Mouse (Mus musculus) cerebellum, postnatal 10 days (tissue): ENCODE measurements at regions not wholly inside any gene's neighbourhood (a gene's known extent, or its start where the extent isn't known, plus 50 kb on each side); places are given as distances from the start of the nearest gene placed in this dataset.
A peak's percentile ranks its signal among the peaks of the same experiment; 100 is the strongest.

Experiments used
- DNase-seq, 2 experiments: peaks; one replicate each; pipeline ENCODE4 v3.0.0; 2021; ENCODE audit warnings: mixed read lengths in 2 of 2

GRCm38 (mm10) chr4:39179445-39179844, 270.6 kb upstream of the 1700009N14Rik start:
- DNase-seq, result no peak

DNA sequence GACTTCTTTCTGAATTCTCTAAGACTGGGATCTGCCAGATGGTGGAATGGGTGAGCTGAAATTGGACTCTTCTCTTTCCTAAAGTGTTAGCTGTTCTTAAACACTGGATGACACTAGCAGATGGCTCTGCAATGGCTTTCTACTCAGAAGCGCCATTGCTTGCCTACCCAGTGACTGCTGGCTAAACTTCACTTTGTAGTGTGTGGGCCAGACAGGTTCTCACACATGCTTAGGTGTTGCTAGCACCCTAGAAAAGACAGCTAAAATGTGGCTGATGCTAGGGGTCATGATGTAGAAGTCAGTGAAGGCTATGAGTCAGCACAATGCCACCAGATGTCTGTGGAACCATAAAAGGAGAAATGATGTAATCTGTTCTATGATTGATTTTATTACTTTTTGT, 264.4 kb upstream of the 1700009N14Rik start:
- no peak for DNase-seq

DNA sequence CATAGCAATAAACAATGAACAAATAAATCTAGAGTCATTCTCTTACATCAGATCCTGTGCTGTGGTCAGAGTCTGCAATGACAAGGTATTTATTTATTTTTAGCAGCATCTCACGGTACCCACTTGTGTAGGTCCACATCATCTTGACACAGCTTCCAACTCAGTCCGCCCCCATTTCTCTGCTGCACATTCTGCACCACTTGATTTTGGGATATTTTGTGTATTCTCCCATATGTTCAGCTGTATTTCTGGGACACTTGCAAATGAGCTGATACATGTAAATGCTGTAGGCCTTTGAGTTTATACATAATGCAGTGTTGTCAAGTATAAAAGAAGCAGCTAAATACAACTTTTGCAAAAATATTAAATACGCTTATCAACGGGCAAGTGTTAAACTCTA, 250.9 kb upstream of the 1700009N14Rik start:
- no peak for DNase-seq

DNA sequence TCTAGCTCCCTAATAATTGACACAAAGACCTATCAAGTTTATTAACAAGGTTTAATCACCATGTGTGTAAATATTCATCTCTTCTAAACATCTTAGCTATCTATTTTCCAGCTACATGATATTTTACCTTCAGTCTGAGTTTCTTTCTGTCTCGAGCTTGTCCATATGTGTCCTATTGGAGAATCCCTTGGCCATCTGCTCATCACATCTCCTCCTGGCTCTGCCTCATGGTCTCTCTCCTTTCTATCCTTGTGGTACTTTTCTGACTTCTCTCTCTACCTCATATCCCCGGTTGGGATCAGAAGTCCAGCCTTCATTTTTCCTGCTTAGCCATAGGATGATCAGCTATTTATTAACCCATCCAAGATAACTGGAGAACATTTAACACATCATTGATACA, 239.5 kb upstream of the 1700009N14Rik start:
- peak; percentile 3 to 11 for DNase-seq
